Mouse (Mus musculus): ENCODE measurements around the gene 1500009L16Rik.

The 1500009L16Rik gene

GRCm38 (mm10) chr10:83758732-83759131, 36.1 kb downstream of the 1500009L16Rik start:
- no peak for DNase-seq (ENCODE audit: low read depth, low spot score)

GRCm38 (mm10) chr10:83760535-83760934, 37.9 kb downstream of the 1500009L16Rik start:
- no peak for DNase-seq (ENCODE audit: low read depth, low spot score)

- DNase-seq (ENCODE audit: low read depth, low spot score): no peak
These were observed 41.2 kb downstream of the 1500009L16Rik start for GRCm38 (mm10) chr10:83763891-83764290.

GRCm38 (mm10) chr10:83766882-83767281, 44.2 kb downstream of the 1500009L16Rik start:
- DNase-seq (ENCODE audit: low read depth, low spot score): no peak

GRCm38 (mm10) chr10:83776272-83776878, 53.7 kb downstream of the 1500009L16Rik start:
- peak; percentile 45 for DNase-seq (ENCODE audit: low read depth, low spot score)

- no peak for DNase-seq (ENCODE audit: low read depth, low spot score)
These were observed 54.6 kb downstream of the 1500009L16Rik start for GRCm38 (mm10) chr10:83777253-83777652.

GRCm38 (mm10) chr10:83781854-83782253, 59.2 kb downstream of the 1500009L16Rik start:
- DNase-seq (ENCODE audit: low read depth, low spot score): no peak

GRCm38 (mm10) chr10:83782371-83783120, 59.9 kb downstream of the 1500009L16Rik start:
- no peak for DNase-seq (ENCODE audit: low read depth, low spot score)

- DNase-seq (ENCODE audit: low read depth, low spot score): no peak
These were observed 62.3 kb downstream of the 1500009L16Rik start for GRCm38 (mm10) chr10:83785003-83785402.

GRCm38 (mm10) chr10:83785627-83786392, 63.1 kb downstream of the 1500009L16Rik start:
- no peak for DNase-seq (ENCODE audit: low read depth, low spot score)

- no peak for DNase-seq (ENCODE audit: low read depth, low spot score)
These were observed 72.4 kb downstream of the 1500009L16Rik start for GRCm38 (mm10) chr10:83795088-83795487.

GRCm38 (mm10) chr10:83795500-83795899, 72.8 kb downstream of the 1500009L16Rik start:
- no peak for DNase-seq (ENCODE audit: low read depth, low spot score)

GRCm38 (mm10) chr10:83804021-83804420, 81.4 kb downstream of the 1500009L16Rik start:
- DNase-seq (ENCODE audit: low read depth, low spot score): no peak

GRCm38 (mm10) chr10:83805201-83805718, 82.6 kb downstream of the 1500009L16Rik start:
- peak; percentile 14 for DNase-seq (ENCODE audit: low read depth, low spot score)

GRCm38 (mm10) chr10:83807251-83807650, 84.6 kb downstream of the 1500009L16Rik start:
- no peak for DNase-seq (ENCODE audit: low read depth, low spot score)
